Mouse (Mus musculus) hindbrain, embryonic 12.5 days (tissue): ENCODE results near the gene Tbx5. TPM values are rescaled to one million over a fixed set of nuclear protein-coding genes. Genes with fewer than 3 reads are reported as not detected.

Experiments
- ATAC-seq: fragments of 200-750 bp; cut with Nextera tagmentation; 2 replicates; pipeline ENCODE4 v1.8.0; 2017; ENCODE audit warnings: moderate TSS enrichment; ENCODE audit not compliant: low FRiP score
- H3K27ac ChIP-seq: fragments of 300-500 bp; sonication (generic); 2 replicates; pipeline ENCODE4 v1.5.1; 2016; ENCODE audit warnings: mild to moderate bottlenecking
- H3K27me3 ChIP-seq: fragments of 300-500 bp; sonication (generic); 2 replicates; pipeline ENCODE4 v1.6.1; 2016; ENCODE audit warnings: mild to moderate bottlenecking
- H3K36me3 ChIP-seq: fragments of 300-500 bp; sonication (generic); 2 replicates; pipeline ENCODE4 v1.6.1; 2016; ENCODE audit warnings: mild to moderate bottlenecking
- H3K4me1 ChIP-seq: fragments of 300-500 bp; sonication (generic); 2 replicates; pipeline ENCODE4 v1.6.1; 2016
- H3K4me2 ChIP-seq: fragments of 300-500 bp; sonication (generic); replicated peaks from 2 replicates; pipeline ENCODE4 v1.6.1; 2016; ENCODE audit warnings: mild to moderate bottlenecking
- H3K4me3 ChIP-seq: fragments of 300-500 bp; sonication (generic); 2 replicates; pipeline ENCODE4 v1.5.1; 2016; ENCODE audit warnings: mild to moderate bottlenecking
- H3K9ac ChIP-seq: fragments of 300-500 bp; sonication (generic); 2 replicates; pipeline ENCODE4 v1.6.1; 2016; ENCODE audit warnings: mild to moderate bottlenecking, moderate library complexity
- H3K9me3 ChIP-seq: fragments of 300-500 bp; sonication (generic); replicated peaks from 2 replicates; pipeline ENCODE4 v1.6.1; 2016; ENCODE audit warnings: mild to moderate bottlenecking
- WGBS: fragments of 180-500 bp; shearing (Covaris S2); methylation state at CpG from one replicate; pipeline ENCODE4 v1.1.7; 2016; 5-methylcytosine and 5-hydroxymethylcytosine counted together
- polyA plus RNA-seq: library from polyadenylated mRNA; unstranded; fragments of >200 nt; fragmentation: Nextera tagmentation; extraction: Ambion mirVana; gene quantifications from 2 replicates; pipeline ENCODE4 v1.2.1, GENCODE M21; 2016

Tbx5 gene
- polyA plus RNA-seq, 1 experiment from 2014 or later, result 0.09 TPM

DNA sequence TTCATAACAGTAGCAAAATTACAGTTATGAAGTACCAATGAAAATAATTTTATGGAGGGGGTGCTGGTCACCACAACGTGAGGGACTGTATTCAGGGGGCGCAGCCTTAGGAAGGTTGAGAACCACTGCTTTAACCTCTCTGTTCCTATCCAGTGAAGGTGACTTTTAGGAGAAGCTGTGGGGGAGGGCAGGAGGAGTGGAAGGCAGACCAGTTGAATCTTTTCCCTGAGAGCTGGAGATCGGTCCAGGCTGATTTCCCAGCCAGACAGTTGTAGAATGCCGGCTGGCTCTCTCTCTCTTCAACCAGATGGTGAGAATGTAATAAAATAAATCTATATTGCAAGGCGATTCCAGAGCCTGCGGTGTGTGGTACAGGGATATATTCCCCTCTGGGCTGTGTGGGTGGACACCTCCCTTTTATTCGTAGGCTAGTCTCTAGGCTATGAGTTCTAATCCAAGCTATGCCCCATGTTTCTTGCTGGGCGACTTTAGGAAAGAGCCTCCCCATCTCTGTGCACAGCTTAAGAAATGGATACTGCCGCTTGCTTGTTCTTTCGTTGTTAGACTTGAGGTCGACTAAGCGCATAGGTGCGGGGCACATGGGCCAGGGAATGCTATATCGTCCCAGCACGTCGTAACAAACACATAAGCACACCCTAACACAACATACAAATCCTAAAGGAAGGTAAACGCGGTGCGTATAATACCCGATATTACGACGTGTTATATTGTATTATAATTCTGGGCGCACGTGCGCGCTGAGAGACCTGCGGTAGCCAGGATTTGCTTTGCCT is 29.7 kb upstream of the Tbx5 start:
- WGBS, result 1% methylated on average over 27 of the region's 27 CpGs
- H3K9me3 ChIP-seq, result no peaks in the 10 kb centered on the region
- no peaks in the 10 kb centered on the region for H3K36me3 ChIP-seq
- peaks cover 100% of the 10 kb centered on the region for H3K27me3 ChIP-seq
- no peak overlapping the region for H3K27ac ChIP-seq
- no peak overlapping the region for H3K4me3 ChIP-seq
- no peaks in the 10 kb centered on the region for H3K4me1 ChIP-seq
- no peak for ATAC-seq
- H3K9ac ChIP-seq, result no peak overlapping the region
- no peak overlapping the region for H3K4me2 ChIP-seq

DNA sequence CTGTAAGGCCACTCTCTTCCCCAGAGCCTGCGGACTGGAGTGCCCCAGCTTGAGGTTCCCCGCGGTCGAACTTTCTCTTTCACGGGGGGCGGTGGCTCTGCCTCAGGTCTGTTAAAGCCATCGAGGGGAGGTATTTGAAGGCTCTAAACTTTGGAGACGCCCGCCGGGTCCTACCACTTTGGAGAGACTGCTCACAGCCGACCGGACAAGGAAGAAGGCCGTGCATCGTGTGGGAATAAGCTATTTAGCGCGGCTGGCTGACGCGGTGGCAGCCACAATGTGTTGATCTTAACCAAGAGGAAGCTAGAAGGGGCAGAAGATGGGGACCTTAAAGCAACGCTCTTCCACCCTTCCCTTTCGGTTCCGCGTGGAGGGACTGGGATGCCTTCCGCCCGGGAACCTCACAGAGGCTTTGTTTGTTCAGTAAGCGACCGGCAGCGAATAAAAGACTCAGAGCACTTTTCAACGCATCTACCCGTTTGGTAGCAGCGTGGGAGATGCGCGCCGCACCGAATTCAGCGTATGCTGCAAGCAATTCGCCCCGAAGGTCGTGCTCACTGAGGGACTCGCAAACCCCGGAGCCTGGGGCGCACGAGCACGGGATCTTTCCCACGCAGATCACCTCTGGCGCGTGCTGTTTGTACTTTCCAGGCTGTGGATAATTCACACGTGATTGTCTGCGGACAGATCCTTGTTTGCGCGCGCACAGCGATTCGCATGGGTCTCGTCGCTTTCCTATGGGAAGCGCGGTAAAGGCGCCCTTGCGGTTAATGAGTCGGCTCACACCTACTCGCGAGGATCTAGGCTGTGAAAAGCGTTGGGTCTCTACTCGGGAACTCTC is 28.8 kb upstream of the Tbx5 start:
- no peaks in the 10 kb centered on the region for H3K4me1 ChIP-seq
- H3K36me3 ChIP-seq, result no peaks in the 10 kb centered on the region
- no peak overlapping the region for H3K9ac ChIP-seq
- no peak overlapping the region for H3K4me3 ChIP-seq
- H3K27me3 ChIP-seq, result peaks cover 100% of the 10 kb centered on the region
- no peak overlapping the region for H3K27ac ChIP-seq
- under 1% methylated on average over 64 of the region's 64 CpGs for WGBS
- H3K4me2 ChIP-seq, result no peak overlapping the region
- no peak for ATAC-seq
- H3K9me3 ChIP-seq, result no peaks in the 10 kb centered on the region

DNA sequence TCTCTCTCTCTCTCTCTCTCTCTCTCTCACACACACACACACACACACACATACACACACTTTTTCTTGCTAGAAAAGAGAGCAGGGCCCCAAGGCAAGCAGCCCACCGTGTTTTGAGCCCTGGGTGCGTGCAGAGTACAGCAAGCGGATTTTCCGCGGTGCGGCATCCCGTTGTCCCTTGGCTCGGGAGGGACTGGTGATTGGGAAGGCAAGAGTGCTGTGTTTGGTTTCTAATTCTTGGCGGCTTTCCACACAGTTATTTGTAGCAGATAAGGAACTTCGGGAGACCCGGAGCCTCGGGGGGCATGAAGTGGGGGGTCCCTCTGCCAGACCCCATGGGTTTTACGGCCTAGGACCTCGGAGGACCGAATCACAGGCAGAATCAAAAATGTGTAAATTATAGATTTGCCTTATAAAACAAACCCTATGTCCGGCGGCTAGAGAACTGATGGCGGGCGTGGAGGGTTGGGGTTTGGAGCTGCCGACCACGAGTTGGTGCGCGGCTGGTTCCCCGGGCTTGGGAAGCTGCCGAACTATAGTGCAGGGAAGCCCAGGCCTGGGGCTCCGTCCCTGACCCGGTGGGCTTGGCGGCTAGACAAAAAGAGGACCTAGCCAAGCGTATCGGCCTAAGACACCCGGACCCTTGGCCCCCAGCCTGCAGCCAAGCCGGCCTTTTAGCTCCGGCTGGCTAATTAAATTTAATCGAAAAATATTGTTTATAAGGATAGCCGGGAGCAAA is 28.0 kb upstream of the Tbx5 start:
- H3K9me3 ChIP-seq, result 0 out of 2 replicates have a peak, but pooled peaks cover 4% of the 10 kb centered on the region
- under 1% methylated on average over 35 of the region's 35 CpGs for WGBS
- no peaks in the 10 kb centered on the region for H3K4me1 ChIP-seq
- no peak for ATAC-seq
- no peak overlapping the region for H3K4me2 ChIP-seq
- H3K36me3 ChIP-seq, result no peaks in the 10 kb centered on the region
- H3K9ac ChIP-seq, result no peak overlapping the region
- peaks cover 100% of the 10 kb centered on the region for H3K27me3 ChIP-seq
- H3K27ac ChIP-seq, result no peak overlapping the region
- H3K4me3 ChIP-seq, result no peak overlapping the region

DNA sequence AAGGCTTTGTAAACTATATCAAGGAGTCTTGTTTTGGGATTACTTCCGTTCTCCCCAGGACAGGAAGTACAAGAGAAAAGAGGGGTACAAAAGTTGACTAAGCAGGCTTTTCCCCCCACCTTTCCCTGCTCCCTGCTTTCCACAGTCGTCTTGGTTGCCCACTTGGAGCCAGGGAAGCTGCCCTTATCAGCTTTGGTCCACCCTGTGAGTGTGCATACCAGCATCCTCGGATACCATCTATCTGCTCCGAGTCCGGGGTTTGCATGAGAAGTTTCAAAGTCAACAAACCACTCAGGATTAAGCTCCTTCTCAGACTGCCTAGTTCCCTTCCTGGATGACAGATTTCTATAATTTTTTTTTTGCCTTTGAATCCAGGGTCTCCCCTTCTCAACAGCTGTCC is 26.8 kb upstream of the Tbx5 start:
- Histone ChIP-seq H3K4me1 (no peaks in the 10 kb centered on the region), H3K36me3 (no peaks in the 10 kb centered on the region), H3K9ac (no peak overlapping the region), H3K27me3 (peaks cover 100% of the 10 kb centered on the region), H3K27ac (no peak overlapping the region), H3K9me3 (0 out of 2 replicates have a peak, but pooled peaks cover 5% of the 10 kb centered on the region), H3K4me3 (no peak overlapping the region), H3K4me2 (no peak overlapping the region)
- WGBS, result under 1% methylated on average over 5 of the region's 5 CpGs
- no peak for ATAC-seq

DNA sequence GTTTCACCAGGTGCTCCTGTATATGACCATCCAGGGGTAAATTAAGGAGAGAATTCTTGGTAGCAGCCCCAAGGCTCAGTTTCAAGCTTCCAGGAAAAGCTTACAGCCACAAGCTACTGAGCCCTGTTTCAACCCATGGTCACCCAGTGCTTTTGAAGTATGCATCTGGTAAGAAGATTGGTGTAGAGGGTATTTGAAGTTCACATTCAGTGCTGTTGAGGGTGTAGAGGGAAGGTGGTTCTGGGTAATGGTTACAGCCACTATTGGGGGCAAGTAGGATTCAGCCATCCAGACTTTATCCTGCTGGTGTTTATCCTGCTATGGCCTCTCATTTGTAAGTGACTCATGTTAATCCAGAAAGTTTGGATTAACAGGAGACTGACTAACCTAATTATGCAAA is 26.0 kb upstream of the Tbx5 start:
- Histone ChIP-seq H3K4me3 (no peak overlapping the region), H3K27ac (no peak overlapping the region), H3K27me3 (peaks cover 100% of the 10 kb centered on the region), H3K9me3 (0 out of 2 replicates have a peak, but pooled peaks cover 5% of the 10 kb centered on the region), H3K4me1 (no peaks in the 10 kb centered on the region), H3K4me2 (no peak overlapping the region), H3K9ac (no peak overlapping the region), H3K36me3 (no peaks in the 10 kb centered on the region)
- no peak for ATAC-seq

DNA sequence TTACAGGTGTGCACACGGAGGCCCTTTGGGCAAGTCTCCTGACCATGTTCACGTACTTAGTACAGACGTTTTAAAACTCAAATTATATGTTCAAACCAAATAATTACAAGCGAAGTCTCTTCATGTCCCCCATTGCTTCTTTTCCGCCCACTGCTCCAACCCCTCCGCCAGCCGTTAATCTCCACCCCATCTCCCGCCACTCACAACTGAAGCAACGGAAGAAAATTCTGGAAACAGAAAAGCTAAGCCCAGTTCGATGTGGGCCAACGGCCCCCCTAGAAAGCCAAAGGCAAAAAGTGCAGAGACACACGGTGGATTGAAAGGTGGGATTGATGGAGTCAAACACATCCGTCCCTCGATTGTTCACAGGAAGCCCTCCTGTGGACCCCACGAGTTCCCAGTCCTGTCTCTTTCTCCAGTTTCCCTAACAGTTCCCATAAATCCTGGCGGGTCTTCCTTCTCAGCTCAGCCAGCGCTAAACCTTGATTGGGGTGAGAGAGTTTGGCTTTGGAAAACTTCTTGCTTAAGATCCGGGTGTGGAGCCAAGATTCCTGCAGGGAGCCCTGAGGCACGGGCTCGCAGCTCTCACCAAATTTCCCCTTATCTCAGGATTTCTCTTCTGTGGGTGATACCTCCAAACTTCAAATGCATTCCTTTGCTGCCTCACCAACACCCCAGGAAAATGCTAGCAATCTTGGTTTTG is 24.8 kb upstream of the Tbx5 start:
- H3K4me1 ChIP-seq, result no peaks in the 10 kb centered on the region
- 0 out of 2 replicates have a peak, but pooled peaks cover 5% of the 10 kb centered on the region for H3K9me3 ChIP-seq
- H3K4me2 ChIP-seq, result no peak overlapping the region
- no peak overlapping the region for H3K4me3 ChIP-seq
- H3K27me3 ChIP-seq, result peaks cover 97% of the 10 kb centered on the region
- H3K27ac ChIP-seq, result no peak overlapping the region
- no peaks in the 10 kb centered on the region for H3K36me3 ChIP-seq
- no peak overlapping the region for H3K9ac ChIP-seq
- WGBS, result 3% methylated on average over 20 of the region's 20 CpGs
- ATAC-seq, result no peak

DNA sequence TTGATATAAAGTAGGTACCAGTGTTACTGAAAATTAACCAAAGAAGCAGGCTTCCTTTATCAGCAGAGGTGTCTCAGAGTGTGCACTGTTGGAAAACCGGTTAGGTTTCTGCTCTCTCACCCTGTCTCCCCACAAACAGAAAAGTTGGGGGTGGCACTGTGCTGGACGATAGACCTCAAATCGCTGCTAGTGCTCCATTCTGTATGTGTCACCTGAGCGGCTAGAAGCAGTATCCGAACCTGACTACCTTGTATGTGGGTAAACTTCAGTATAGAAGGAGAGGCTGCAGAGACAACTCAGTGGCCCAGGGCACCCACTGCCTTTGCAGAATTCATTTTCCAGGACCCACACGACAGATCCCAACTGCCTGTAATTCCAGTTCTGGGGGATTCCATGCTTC is 23.8 kb upstream of the Tbx5 start:
- no peak overlapping the region for H3K4me3 ChIP-seq
- no peak overlapping the region for H3K9ac ChIP-seq
- no peak for ATAC-seq
- no peak overlapping the region for H3K27ac ChIP-seq
- WGBS, result 32% methylated on average over 6 of the region's 6 CpGs
- peaks cover 96% of the 10 kb centered on the region for H3K27me3 ChIP-seq
- H3K4me2 ChIP-seq, result no peak overlapping the region
- 0 out of 2 replicates have a peak, but pooled peaks cover 5% of the 10 kb centered on the region for H3K9me3 ChIP-seq
- H3K4me1 ChIP-seq, result no peaks in the 10 kb centered on the region
- H3K36me3 ChIP-seq, result no peaks in the 10 kb centered on the region

DNA sequence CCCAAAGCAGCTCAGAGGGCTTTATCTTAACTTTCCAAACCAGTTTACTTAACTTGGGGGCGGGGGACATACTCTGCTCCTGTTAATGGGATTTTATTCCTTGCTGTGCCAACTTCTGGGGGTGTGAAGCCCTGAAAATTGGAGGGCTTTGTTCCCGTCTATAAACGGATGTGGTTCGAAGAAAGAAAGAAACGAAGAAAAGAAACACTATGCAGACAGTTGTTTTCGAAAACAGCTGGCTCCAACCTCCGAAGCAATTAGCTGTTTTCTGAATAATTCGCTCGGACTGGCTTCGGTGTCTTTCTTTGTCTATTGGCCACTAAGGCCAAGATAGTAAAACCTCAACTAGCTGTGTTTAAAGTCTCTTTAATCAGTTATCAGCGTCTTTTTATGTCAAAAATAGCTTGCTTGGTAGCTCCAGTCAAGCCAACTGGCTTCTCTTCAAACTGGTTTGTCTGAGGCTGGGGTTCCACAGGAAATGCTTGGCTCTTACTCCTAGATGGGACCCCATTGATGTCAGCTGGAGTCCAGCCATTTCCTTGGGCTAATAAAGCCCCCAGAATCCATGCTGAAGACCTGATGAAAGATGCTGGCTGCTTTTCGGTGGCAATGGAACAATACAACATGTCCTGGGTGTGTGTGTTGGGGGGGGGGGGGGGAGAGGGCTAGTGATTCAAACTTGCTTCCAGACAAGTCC is 21.3 kb upstream of the Tbx5 start:
- Histone ChIP-seq H3K27ac (no peak overlapping the region), H3K27me3 (peaks cover 80% of the 10 kb centered on the region), H3K4me2 (no peak overlapping the region), H3K4me1 (no peaks in the 10 kb centered on the region), H3K36me3 (no peaks in the 10 kb centered on the region), H3K9ac (no peak overlapping the region), H3K9me3 (0 out of 2 replicates have a peak, but pooled peaks cover 9% of the 10 kb centered on the region), H3K4me3 (no peak overlapping the region)
- WGBS, result 66% methylated on average over 12 of the region's 12 CpGs
- ATAC-seq, result no peak

DNA sequence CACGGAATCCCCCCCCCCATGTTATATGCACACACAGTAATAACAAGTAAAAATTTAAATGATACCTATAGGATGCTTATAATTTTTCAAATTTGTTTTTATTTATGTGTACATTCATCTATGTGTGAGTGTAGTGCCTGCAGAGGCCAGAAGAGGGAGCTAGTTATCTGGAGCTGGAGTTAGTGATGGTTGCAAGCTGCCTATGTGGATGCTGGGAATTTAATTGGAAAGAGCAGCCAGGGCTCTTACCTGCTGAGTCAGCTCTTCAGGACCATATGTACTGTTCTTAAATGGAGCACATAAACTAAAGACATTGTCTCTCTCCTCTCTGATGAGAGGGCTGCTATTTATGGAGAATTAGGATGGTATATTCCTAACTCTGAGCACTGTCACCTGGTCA is 17.2 kb upstream of the Tbx5 start:
- ATAC-seq, result no peak
- Histone ChIP-seq H3K4me1 (no peaks in the 10 kb centered on the region), H3K9me3 (0 out of 2 replicates have a peak, but pooled peaks cover 4% of the 10 kb centered on the region), H3K36me3 (no peaks in the 10 kb centered on the region), H3K27me3 (peaks cover 72% of the 10 kb centered on the region), H3K9ac (no peak overlapping the region), H3K4me2 (no peak overlapping the region), H3K4me3 (no peak overlapping the region), H3K27ac (no peak overlapping the region)
- WGBS, result 48% methylated on average over 1 of the region's 1 CpGs

DNA sequence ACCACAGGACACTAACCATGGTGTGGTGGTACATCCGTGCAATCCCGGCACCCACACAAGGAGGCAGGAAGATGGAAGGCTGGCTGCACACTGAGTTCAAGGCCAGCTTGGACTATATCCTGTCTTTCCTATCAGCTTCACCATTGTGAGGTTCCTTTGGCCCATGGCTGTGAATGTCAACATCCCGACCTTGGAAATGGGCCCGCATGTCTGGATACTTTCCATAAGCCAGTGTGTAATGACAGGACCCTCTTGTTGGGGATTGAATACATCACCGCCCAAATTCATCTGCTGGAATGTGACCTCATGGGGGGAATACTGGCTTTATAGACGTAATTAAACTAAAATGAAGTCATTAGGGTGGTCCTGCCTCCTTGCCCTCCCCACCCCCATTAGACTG is 12.0 kb upstream of the Tbx5 start:
- 85% methylated on average over 6 of the region's 6 CpGs for WGBS

DNA sequence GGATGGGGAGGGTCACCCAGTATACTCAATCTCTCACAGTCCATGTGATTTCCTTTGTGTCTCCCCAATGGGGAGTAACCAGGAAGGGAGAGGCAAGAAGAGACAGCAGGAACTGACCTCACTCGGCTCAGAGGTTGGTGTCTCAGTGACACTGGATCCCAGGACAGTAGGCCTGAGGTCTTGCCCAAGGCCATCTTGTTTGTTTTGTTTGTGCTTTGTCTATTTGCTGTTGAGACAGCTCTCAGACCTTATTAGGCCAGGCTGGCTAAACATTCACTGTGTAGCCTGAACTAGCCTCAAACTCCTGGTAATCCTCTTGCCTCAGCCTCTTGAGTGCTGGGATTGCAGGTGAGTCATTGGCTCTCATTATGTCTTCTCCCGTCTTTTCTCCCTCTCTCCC is 11.0 kb upstream of the Tbx5 start:
- WGBS, result 56% methylated on average over 2 of the region's 2 CpGs
- Histone ChIP-seq H3K4me2 (no peak overlapping the region), H3K4me3 (no peak overlapping the region), H3K4me1 (no peaks in the 10 kb centered on the region), H3K36me3 (no peaks in the 10 kb centered on the region), H3K9me3 (no peaks in the 10 kb centered on the region), H3K27ac (no peak overlapping the region), H3K9ac (no peak overlapping the region), H3K27me3 (peaks cover 85% of the 10 kb centered on the region)
- no peak for ATAC-seq

More for the DNA sequence above, 12.0 kb upstream of the Tbx5 start:
- H3K9ac ChIP-seq, result no peak overlapping the region
- H3K4me2 ChIP-seq, result no peak overlapping the region
- H3K27me3 ChIP-seq, result peaks cover 84% of the 10 kb centered on the region
- 0 out of 2 replicates have a peak, but pooled peaks cover under 1% of the 10 kb centered on the region for H3K9me3 ChIP-seq
- no peaks in the 10 kb centered on the region for H3K4me1 ChIP-seq
- H3K36me3 ChIP-seq, result no peaks in the 10 kb centered on the region
- ATAC-seq, result no peak
- H3K27ac ChIP-seq, result no peak overlapping the region
- H3K4me3 ChIP-seq, result no peak overlapping the region
